Mouse (Mus musculus) NIH3T3 (cell line): Measurements from ENCODE around the gene Gas2.

ENCODE experiments used
- DNase-seq: peaks from one replicate; pipeline ENCODE4 v3.0.0-alpha.2; 2012; ENCODE audit warnings: low read depth

Gene Gas2

GRCm38 (mm10) chr7:51861250-51862096 is at the start of gene Gas2:
TSS of gene Gas2 (plus strand) at chr7:51862015.
- peak; percentile 89 for DNase-seq

GRCm38 (mm10) chr7:51815473-51816282 is 46.1 kb upstream of the Gas2 start:
- DNase-seq: peak; percentile 83

DNA sequence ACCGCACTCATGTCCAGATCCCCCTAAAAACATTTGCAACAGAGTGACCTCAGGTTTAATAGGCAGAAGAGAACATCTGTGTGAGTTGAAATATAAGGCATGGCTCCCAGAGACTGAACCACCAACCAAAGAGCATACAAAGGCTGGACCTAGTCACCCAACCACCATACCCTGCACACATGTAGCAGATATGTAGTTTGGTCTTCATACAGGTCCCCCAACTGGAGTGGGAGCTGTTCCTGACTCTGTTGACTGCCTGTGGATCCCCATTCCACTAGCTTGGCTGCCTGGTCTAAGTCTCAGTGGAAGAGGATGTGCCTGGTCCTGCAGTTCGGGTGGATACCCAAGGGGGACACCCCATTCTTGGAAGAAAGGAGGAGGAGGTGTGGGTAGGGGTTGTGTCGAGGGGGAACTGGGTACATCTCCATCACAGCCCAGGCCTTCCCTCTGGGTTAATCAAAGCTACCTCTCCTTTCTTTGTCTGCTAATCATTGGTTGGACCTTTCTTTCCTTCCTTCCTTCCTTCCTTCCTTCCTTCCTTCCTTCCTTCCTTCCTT is 45.5 kb upstream of the Gas2 start:
- no peak for DNase-seq

- DNase-seq: peak; percentile 69
Observed at GRCm38 (mm10) chr7:51818251-51818974, 43.4 kb upstream of the Gas2 start.

GRCm38 (mm10) chr7:51819891-51820290 is 41.9 kb upstream of the Gas2 start:
- DNase-seq: peak; percentile 70

- no peak for DNase-seq
Observed at GRCm38 (mm10) chr7:51821467-51821866, 40.3 kb upstream of the Gas2 start.

GRCm38 (mm10) chr7:51823562-51824338 is 38.1 kb upstream of the Gas2 start:
- no peak for DNase-seq

DNA sequence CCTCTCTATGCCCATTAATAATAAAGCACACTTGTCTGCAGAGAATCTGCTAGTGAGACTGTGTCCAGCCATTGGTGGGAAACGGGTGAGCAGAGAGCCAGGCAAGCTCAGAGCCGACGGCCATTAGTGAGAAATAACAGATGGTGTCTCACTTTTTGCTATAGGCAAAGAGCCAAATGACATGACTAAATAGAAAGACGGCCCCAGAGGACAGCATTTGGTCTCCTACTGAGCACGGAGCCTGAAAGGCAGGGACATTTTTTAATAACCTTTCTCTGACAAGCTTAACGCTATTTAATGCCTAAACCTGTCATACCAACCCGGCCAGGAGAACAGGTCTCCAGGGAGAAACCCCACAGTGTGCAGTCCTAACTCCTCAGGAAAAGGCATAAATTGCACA is 29.9 kb upstream of the Gas2 start:
- DNase-seq: peak; percentile 24

DNA sequence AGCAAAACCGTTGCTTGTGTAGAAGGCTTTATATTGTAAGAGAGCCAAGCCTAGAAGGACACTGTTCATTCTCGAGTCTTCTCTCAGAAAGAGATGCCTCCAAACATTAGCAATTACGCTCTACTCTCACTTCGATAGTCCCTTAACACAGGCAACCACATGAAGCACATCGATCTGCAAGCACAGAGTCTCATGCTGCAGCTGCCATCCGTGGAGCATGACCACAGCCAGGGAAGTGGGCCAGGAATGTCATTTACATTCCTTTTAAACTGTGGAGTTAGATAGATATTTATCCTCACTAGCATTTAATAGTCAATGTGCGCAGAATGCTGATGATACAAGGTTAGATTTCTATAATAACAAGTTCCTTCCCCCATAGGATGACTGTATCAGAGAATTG is 21.3 kb upstream of the Gas2 start:
- DNase-seq: peak; percentile 27

- DNase-seq: no peak
Observed at GRCm38 (mm10) chr7:51850877-51851276, 10.9 kb upstream of the Gas2 start.

DNA sequence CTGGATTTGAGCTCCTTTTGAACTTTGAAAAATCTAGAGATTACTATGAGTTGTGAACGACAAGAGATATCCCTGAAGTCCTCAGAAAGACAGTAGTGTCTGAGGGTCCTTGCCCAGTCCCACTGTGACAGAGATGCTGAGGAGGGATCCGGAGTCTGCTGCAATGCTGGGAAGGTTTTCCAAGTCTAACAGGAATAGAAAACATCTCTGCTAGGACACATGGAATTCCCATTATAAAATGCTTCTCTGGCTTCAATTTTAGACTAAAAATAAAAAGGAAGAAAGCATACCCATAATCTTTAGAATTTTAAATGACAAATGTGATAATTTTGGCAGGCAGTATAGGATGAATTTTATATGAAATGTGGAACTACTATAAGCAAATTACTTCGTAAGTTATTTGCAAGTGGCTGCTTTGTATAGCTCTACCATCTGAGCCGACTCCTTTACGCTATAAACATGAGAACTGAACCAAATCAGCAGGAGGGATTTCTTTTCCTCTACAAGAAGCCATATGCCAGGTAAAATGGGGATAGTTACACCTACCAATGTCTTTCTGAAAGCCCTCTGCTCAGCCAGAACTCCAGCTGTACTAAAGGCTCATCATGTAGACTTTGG is 9.8 kb upstream of the Gas2 start:
- no peak for DNase-seq

GRCm38 (mm10) chr7:51862097-51862492 is 280 bp downstream of the Gas2 start, which contains the start of gene Fancf:
TSS of gene Fancf (minus strand) at chr7:51862267.
- DNase-seq: peak; percentile 99

DNA sequence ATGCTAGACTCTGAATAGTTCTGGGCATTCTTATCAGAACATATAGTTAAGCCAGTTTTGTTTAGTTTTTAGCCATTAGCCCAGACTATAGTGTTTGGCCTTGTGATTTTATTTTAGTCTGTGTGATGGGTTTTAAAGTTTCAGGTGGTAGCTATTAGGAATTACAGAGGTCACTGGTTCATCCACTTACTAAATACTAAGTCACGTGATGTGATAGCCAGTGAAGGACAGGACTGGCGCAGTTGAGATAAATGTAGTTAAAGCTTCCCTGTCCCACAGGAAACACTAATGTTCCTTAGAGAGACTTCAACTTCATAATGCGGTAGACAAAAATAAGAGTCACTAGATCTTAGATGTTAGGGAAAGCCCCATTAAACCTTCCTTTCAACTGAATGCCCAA is 1.0 kb downstream of the Gas2 start:
- DNase-seq: no peak

DNA sequence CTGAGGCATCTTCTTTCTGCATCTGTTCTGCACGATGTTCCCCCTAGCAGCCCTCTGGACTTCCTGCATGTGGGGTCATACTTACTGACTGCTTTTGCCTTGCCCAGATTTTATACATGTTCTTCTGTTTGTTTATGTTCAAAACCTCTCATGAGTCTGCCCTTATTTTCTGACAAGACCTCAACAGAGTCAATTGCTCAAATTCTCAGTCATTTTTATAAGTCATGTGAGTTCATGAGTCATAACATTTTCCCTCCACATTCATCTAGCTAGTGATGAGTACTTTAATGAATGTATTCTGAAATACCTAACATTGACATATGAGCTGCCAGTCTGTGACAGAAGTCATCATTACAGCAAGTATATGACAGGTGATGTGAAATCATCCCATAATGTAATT is 3.5 kb downstream of the Gas2 start:
- peak; percentile 73 for DNase-seq

GRCm38 (mm10) chr7:51867983-51868382 is 6.2 kb downstream of the Gas2 start:
- DNase-seq: no peak

- DNase-seq: no peak
Observed at GRCm38 (mm10) chr7:51872041-51872440, 10.2 kb downstream of the Gas2 start.

DNA sequence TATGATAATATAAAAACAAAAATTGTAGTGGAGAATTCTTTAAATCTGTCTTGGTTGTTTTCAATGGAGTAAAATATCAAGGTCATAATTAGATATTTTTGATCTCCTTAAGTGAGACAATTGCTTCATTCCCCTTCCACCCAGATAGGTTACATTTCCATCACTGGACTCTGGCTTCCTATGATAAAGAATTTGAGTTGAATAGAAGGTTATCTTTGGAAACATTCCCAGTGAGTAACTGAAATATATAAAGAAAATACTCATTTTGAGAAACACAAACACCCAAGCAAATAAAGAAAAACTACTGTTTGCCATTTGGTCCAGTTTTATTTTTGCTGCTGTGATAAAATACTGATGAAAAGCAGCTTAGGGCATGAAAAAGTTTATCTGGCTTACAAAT is 10.8 kb downstream of the Gas2 start:
- DNase-seq: no peak

DNA sequence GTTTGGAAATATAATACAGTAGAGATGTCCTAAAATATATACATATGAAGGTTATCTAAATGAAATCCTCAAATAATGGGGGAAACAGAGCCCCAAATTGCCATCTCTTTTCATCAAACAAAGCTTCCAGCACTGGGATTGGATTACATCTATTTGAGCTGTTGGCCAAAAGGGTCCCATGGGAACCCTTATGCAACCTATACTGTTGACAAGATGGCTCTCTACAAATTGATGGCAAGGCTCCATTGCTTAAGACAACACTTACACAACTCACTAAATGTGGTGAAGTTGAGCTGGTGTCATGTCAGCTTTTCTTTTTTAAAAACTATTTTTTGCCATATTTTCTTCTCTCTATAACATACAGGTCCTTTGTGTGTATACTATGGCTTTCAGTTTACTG is 14.5 kb downstream of the Gas2 start:
- peak; percentile 75 for DNase-seq

- peak; percentile 83 for DNase-seq
Observed at GRCm38 (mm10) chr7:51878730-51879129, 16.9 kb downstream of the Gas2 start.

DNA sequence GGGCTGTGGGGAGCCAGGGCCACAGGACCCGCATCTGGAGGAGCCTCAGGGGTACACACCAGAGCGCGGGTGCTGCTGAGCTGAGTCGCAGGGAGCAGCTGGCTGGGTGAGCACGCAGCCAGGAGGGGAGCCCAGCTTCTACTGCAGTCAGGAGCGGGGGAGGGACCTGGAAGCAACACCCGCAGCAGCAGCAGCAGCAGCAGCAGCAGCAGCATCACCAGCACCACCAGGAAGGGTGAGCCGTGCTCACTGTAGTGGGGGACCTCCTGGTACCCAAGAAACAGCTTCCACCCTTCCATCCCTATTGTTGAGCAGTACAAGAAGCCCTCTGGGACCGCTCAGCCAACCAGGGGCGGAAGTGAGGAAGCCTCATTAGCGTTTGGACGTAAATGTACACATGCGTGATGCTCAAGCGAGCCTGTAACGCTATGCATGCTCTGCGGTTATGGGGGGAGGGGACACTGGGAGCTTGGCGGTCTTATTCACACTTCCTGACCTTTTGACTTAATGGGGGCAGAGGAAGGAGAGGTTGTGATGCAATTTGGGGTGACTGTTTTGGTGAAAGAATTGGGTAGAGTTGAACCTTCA is 17.4 kb downstream of the Gas2 start:
- peak; percentile 87 for DNase-seq
